Mouse (Mus musculus) heart, postnatal 0 days (tissue): Measurements from ENCODE around the gene Cpm. TPM values are rescaled to one million over a fixed set of nuclear protein-coding genes. Genes with fewer than 3 reads are reported as not detected.

Experiments
- ATAC-seq: fragments of 200-750 bp; cut with Nextera tagmentation; 2 replicates; pipeline ENCODE4 v1.8.0; 2017; ENCODE audit warnings: low read depth, moderate number of reproducible peaks, moderate library complexity; ENCODE audit not compliant: insufficient read depth
- DNase-seq: peaks from one replicate; pipeline ENCODE4 v3.0.0-alpha.2; 2016; ENCODE audit warnings: low spot score
- H3K27ac ChIP-seq: fragments of 300-500 bp; sonication (generic); 2 replicates; pipeline ENCODE4 v1.5.1; 2014; ENCODE audit warnings: low read depth, mild to moderate bottlenecking
- H3K27me3 ChIP-seq: fragments of 300-500 bp; sonication (generic); 2 replicates; pipeline ENCODE4 v1.6.1; 2014; ENCODE audit warnings: low read length, mixed read lengths; ENCODE audit not compliant: control insufficient read depth, insufficient read depth
- H3K36me3 ChIP-seq: fragments of 300-500 bp; sonication (generic); replicated peaks from 2 replicates; pipeline ENCODE4 v1.6.1; 2014; ENCODE audit warnings: low read length, mixed read lengths; ENCODE audit not compliant: control insufficient read depth, insufficient read depth
- H3K4me1 ChIP-seq: fragments of 300-500 bp; sonication (generic); 2 replicates; pipeline ENCODE4 v1.6.1; 2014; ENCODE audit warnings: antibody characterized with exemption; ENCODE audit not compliant: control insufficient read depth, insufficient read depth
- H3K4me2 ChIP-seq: fragments of 300-500 bp; sonication (generic); 2 replicates; pipeline ENCODE4 v1.6.1; 2014; ENCODE audit warnings: low read depth, mild to moderate bottlenecking, low read length, moderate library complexity
- H3K4me3 ChIP-seq: fragments of 300-500 bp; sonication (generic); 2 replicates; pipeline ENCODE4 v1.5.1; 2014; ENCODE audit warnings: low read depth, low read length
- H3K9ac ChIP-seq: fragments of 300-500 bp; sonication (generic); replicated peaks from 2 replicates; pipeline ENCODE4 v1.6.1; 2014; ENCODE audit warnings: low read depth, low read length, mixed read lengths
- H3K9me3 ChIP-seq: fragments of 300-500 bp; sonication (generic); replicated peaks from 2 replicates; pipeline ENCODE4 v1.6.1; 2016; ENCODE audit warnings: low read length; ENCODE audit not compliant: control insufficient read depth
- CTCF ChIP-seq: IDR thresholded peaks from 2 replicates; pipeline ENCODE4 v1.5.1; 2016; ENCODE audit warnings: antibody characterized with exemption, control low read depth, low read depth
- EP300 ChIP-seq: IDR thresholded peaks from 2 replicates; pipeline ENCODE4 v1.6.1; 2016; ENCODE audit warnings: antibody characterized with exemption, low read depth
- WGBS: fragments of 180-500 bp; shearing (Covaris S2); extraction: QIAGEN DNeasy Blood & Tissue Kit; methylation state at CpG from one replicate; pipeline ENCODE4 v1.1.7; 2014; 5-methylcytosine and 5-hydroxymethylcytosine counted together
- polyA plus RNA-seq: library from polyadenylated mRNA; unstranded; fragments of >200 nt; fragmentation: Nextera tagmentation; extraction: Ambion mirVana; gene quantifications from 2 replicates; pipeline ENCODE4 v1.2.1, GENCODE M21; 2015
- total RNA-seq: library from RNA; depleted of rRNA; stranded (reverse); fragments of >200 nt; gene quantifications from 2 replicates; pipeline ENCODE4 v1.2.3, GENCODE M21; 2014; ENCODE audit warnings: low replicate concordance; rRNA removed

The Cpm gene
- total and polyA plus RNA-seq, 2 experiments from 2014 or later: 0.53 to 2.0 TPM

GRCm38 (mm10) chr10:117736573-117736972 is 107.3 kb downstream of the Cpm start:
- H3K9ac ChIP-seq: no peak overlapping the region
- ATAC-seq: no peak
- H3K4me3 ChIP-seq: no peak overlapping the region
- 67% methylated on average over 5 of the region's 5 CpGs for WGBS
- DNase-seq: no peak
- H3K4me1 ChIP-seq: no peaks in the 10 kb centered on the region
- no peaks in the 10 kb centered on the region for H3K27me3 ChIP-seq
- H3K36me3 ChIP-seq: peaks cover 13% of the 10 kb centered on the region
- no peaks in the 10 kb centered on the region for H3K9me3 ChIP-seq
- no peak overlapping the region for H3K27ac ChIP-seq
- TF ChIP-seq CTCF (no peak), EP300 (no peak)
- no peak overlapping the region for H3K4me2 ChIP-seq

Other genes with a start within 250 kb of the Cpm start
- gene Cpsf6, start 249.5 kb upstream of the Cpm start, total RNA-seq: 57.8 and 82.3 TPM in 2 replicates
- gene Cpsf6, start 249.5 kb upstream of the Cpm start, polyA plus RNA-seq: 53.2 and 55.7 TPM in 2 replicates
- gene Mdm2, start 81.3 kb downstream of the Cpm start, total RNA-seq: 47.3 and 93.0 TPM in 2 replicates
- 27.1 and 31.3 TPM in 2 replicates for gene Mdm2, start 81.3 kb downstream of the Cpm start, polyA plus RNA-seq
- 5.1 and 6.8 TPM in 2 replicates for gene Slc35e3, start 116.9 kb downstream of the Cpm start, total RNA-seq
- gene Slc35e3, start 116.9 kb downstream of the Cpm start, polyA plus RNA-seq: 4.1 and 4.2 TPM in 2 replicates
- 11.4 and 23.6 TPM in 2 replicates for gene Nup107, start 163.2 kb downstream of the Cpm start, total RNA-seq
- gene Nup107, start 163.2 kb downstream of the Cpm start, polyA plus RNA-seq: 18.6 and 19.1 TPM in 2 replicates
- 46.1 and 52.8 TPM in 2 replicates for gene Rap1b, start 216.5 kb downstream of the Cpm start, total RNA-seq
- gene Rap1b, start 216.5 kb downstream of the Cpm start, polyA plus RNA-seq: 99.0 and 105 TPM in 2 replicates